Mouse (Mus musculus): ENCODE results near the gene Usp32. TPM values are rescaled to one million over a fixed set of nuclear protein-coding genes. Genes with fewer than 3 reads are reported as not detected.
A peak's percentile ranks its signal among the peaks of the same experiment; 100 is the strongest.

The Usp32 gene
- total and polyA plus RNA-seq, 2 experiments from 2014 or later = 2.3 to 20.7 TPM

DNA sequence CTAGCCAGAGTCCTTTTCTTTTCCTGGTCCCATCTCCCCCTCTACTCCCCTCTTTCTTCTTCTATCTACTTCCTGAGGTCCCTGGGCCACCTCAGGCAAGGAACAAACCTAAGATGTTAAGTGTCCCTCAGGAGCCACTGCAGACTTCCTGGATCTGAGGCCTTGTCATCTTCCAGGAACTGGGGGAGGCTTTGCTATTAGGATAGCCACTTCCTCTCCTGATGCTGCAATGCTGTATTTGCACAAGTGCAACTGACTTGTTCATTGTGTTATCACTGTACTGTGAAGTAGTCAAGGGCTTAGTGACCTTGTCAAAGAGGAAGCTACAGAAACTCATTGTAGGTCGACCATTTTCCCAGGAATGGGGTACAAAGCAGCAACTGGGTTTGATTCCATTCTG is 160.6 kb downstream of the Usp32 start:
- H3K9ac ChIP-seq (replicated peaks; ENCODE audit: low read depth, low read length) = no peak overlapping the region
- ATAC-seq (ENCODE audit: insufficient read depth, low read depth) (no peak; the same call in 1 of the 2 replicates), DNase-seq (ENCODE audit: low spot score) (no peak)
- 15% methylated on average over 1 of the region's 1 CpGs for WGBS
- no peak overlapping the region for H3K4me2 ChIP-seq (ENCODE audit: low read depth, low read length)
- 0 out of 2 replicates have a peak, but pooled peaks cover 3% of the 10 kb centered on the region for H3K9me3 ChIP-seq (replicated peaks; ENCODE audit: control insufficient read depth, low read length)
- H3K4me3 ChIP-seq (ENCODE audit: low read depth, low read length) = no peak overlapping the region
- no peak for TF ChIP-seq CTCF (IDR thresholded peaks at IDR 0.05; ENCODE audit: low read depth)
- no peak for TF ChIP-seq EP300 (IDR thresholded peaks at IDR 0.05; ENCODE audit: low read depth)
- no peaks in the 10 kb centered on the region for H3K4me1 ChIP-seq (ENCODE audit: control insufficient read depth, insufficient read depth)
- 0 out of 2 replicates have a peak, but pooled peaks cover 12% of the 10 kb centered on the region for H3K36me3 ChIP-seq (replicated peaks; ENCODE audit: control insufficient read depth, insufficient read depth, low read length)
- no peaks in the 10 kb centered on the region for H3K27me3 ChIP-seq (ENCODE audit: control insufficient read depth, insufficient read depth, low read length)
- H3K27ac ChIP-seq (ENCODE audit: low read depth) = no peak overlapping the region

GRCm38 (mm10) chr11:84978113-84978512 is 161.8 kb downstream of the Usp32 start:
- H3K4me1 ChIP-seq (ENCODE audit: control insufficient read depth, insufficient read depth) = no peaks in the 10 kb centered on the region
- no peak for ATAC-seq (ENCODE audit: insufficient read depth, low read depth)
- H3K27me3 ChIP-seq (ENCODE audit: control insufficient read depth, insufficient read depth, low read length) = no peaks in the 10 kb centered on the region
- H3K9ac ChIP-seq (replicated peaks; ENCODE audit: low read depth, low read length) = no peak overlapping the region
- peak overlapping the region; percentile 36; the same call in 1 of the 2 replicates for H3K27ac ChIP-seq (ENCODE audit: low read depth)
- TF ChIP-seq EP300 (IDR thresholded peaks at IDR 0.05; ENCODE audit: low read depth) (no peak; the same call in 1 of the 2 replicates), CTCF (IDR thresholded peaks at IDR 0.05; ENCODE audit: low read depth) (peak; percentile 48)
- H3K4me2 ChIP-seq (ENCODE audit: low read depth, low read length) = no peak overlapping the region
- WGBS = 46% methylated on average over 2 of the region's 2 CpGs
- DNase-seq (ENCODE audit: low spot score) = no peak
- H3K4me3 ChIP-seq (ENCODE audit: low read depth, low read length) = no peak overlapping the region
- H3K9me3 ChIP-seq (replicated peaks; ENCODE audit: control insufficient read depth, low read length) = 0 out of 2 replicates have a peak, but pooled peaks cover 3% of the 10 kb centered on the region
- H3K36me3 ChIP-seq (replicated peaks; ENCODE audit: control insufficient read depth, insufficient read depth, low read length) = 0 out of 2 replicates have a peak, but pooled peaks cover 6% of the 10 kb centered on the region

DNA sequence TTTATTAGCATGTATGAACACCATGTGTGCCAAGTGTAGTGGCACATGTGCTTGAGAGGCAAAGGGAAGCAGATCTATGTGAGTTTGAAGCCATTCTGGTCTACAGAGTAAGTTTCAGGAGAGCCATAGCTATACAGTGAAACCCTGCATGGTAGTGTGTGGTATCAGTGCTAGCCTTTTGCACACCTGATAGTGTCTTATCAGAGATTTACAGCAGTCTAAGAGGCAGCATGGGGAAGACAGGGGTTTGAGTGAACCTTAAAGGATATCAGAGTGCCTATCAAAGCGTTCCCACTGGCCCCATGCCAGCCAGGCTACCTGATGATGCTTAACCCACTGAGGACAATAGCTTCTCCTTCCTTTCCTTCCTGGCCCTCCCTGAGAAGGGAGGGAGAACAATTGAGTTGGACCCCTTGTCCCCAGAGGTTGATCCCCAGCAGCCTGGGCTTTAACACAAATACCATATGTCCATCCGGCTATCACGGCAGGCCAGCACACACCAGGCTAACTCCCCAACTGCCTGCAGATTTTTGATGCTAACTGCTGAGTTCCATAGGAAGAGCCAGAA is 162.5 kb downstream of the Usp32 start:
- TF ChIP-seq EP300 (IDR thresholded peaks at IDR 0.05; ENCODE audit: low read depth) (no peak; the same call in 1 of the 2 replicates), CTCF (IDR thresholded peaks at IDR 0.05; ENCODE audit: low read depth) (no peak)
- Histone ChIP-seq H3K9ac (replicated peaks; ENCODE audit: low read depth, low read length) (no peak overlapping the region), H3K4me1 (ENCODE audit: control insufficient read depth, insufficient read depth) (no peaks in the 10 kb centered on the region), H3K9me3 (replicated peaks; ENCODE audit: control insufficient read depth, low read length) (0 out of 2 replicates have a peak, but pooled peaks cover 3% of the 10 kb centered on the region), H3K36me3 (replicated peaks; ENCODE audit: control insufficient read depth, insufficient read depth, low read length) (no peaks in the 10 kb centered on the region), H3K27ac (ENCODE audit: low read depth) (peak overlapping the region; percentile 36; the same call in 1 of the 2 replicates), H3K4me2 (ENCODE audit: low read depth, low read length) (no peak overlapping the region), H3K27me3 (ENCODE audit: control insufficient read depth, insufficient read depth, low read length) (no peaks in the 10 kb centered on the region), H3K4me3 (ENCODE audit: low read depth, low read length) (no peak overlapping the region)
- DNase-seq (ENCODE audit: low spot score) (no peak), ATAC-seq (ENCODE audit: insufficient read depth, low read depth) (peak; percentile 70)
- WGBS = 76% methylated on average over 3 of the region's 3 CpGs

GRCm38 (mm10) chr11:84976706-84977105 is 163.3 kb downstream of the Usp32 start:
- no peak overlapping the region for H3K9ac ChIP-seq (replicated peaks; ENCODE audit: low read depth, low read length)
- 75% methylated on average over 3 of the region's 3 CpGs for WGBS
- TF ChIP-seq CTCF (IDR thresholded peaks at IDR 0.05; ENCODE audit: low read depth) = no peak
- no peak for TF ChIP-seq EP300 (IDR thresholded peaks at IDR 0.05; ENCODE audit: low read depth)
- H3K27me3 ChIP-seq (ENCODE audit: control insufficient read depth, insufficient read depth, low read length) = no peaks in the 10 kb centered on the region
- H3K36me3 ChIP-seq (replicated peaks; ENCODE audit: control insufficient read depth, insufficient read depth, low read length) = no peaks in the 10 kb centered on the region
- H3K4me1 ChIP-seq (ENCODE audit: control insufficient read depth, insufficient read depth) = 0 out of 2 replicates have a peak, but pooled peaks cover 6% of the 10 kb centered on the region
- H3K4me3 ChIP-seq (ENCODE audit: low read depth, low read length) = no peak overlapping the region
- 0 out of 2 replicates have a peak, but pooled peaks cover 3% of the 10 kb centered on the region for H3K9me3 ChIP-seq (replicated peaks; ENCODE audit: control insufficient read depth, low read length)
- ATAC-seq (ENCODE audit: insufficient read depth, low read depth) = no peak
- no peak overlapping the region for H3K27ac ChIP-seq (ENCODE audit: low read depth)
- no peak for DNase-seq (ENCODE audit: low spot score)
- no peak overlapping the region for H3K4me2 ChIP-seq (ENCODE audit: low read depth, low read length)

- H3K4me1 ChIP-seq (ENCODE audit: control insufficient read depth, insufficient read depth) = 0 out of 2 replicates have a peak, but pooled peaks cover 6% of the 10 kb centered on the region
- DNase-seq (ENCODE audit: low spot score) (no peak), ATAC-seq (ENCODE audit: insufficient read depth, low read depth) (no peak)
- TF ChIP-seq CTCF (IDR thresholded peaks at IDR 0.05; ENCODE audit: low read depth) (no peak), EP300 (IDR thresholded peaks at IDR 0.05; ENCODE audit: low read depth) (no peak)
- H3K27me3 ChIP-seq (ENCODE audit: control insufficient read depth, insufficient read depth, low read length) = no peaks in the 10 kb centered on the region
- no peaks in the 10 kb centered on the region for H3K36me3 ChIP-seq (replicated peaks; ENCODE audit: control insufficient read depth, insufficient read depth, low read length)
- no peak overlapping the region for H3K4me3 ChIP-seq (ENCODE audit: low read depth, low read length)
- no peak overlapping the region for H3K27ac ChIP-seq (ENCODE audit: low read depth)
- 0 out of 2 replicates have a peak, but pooled peaks cover 3% of the 10 kb centered on the region for H3K9me3 ChIP-seq (replicated peaks; ENCODE audit: control insufficient read depth, low read length)
- H3K9ac ChIP-seq (replicated peaks; ENCODE audit: low read depth, low read length) = no peak overlapping the region
- H3K4me2 ChIP-seq (ENCODE audit: low read depth, low read length) = no peak overlapping the region
- 53% methylated on average over 7 of the region's 7 CpGs for WGBS
Observed at GRCm38 (mm10) chr11:84974582-84974981, 165.4 kb downstream of the Usp32 start.

Data from heart, postnatal 0 days (tissue).